Mouse (Mus musculus) G1E (cell line): ENCODE measurements around the gene Slc16a8. TPM values are rescaled to one million over a fixed set of nuclear protein-coding genes. Genes with fewer than 3 reads are reported as not detected.

Experiments
- ATAC-seq: 2 replicates; pipeline ENCODE4 v1.8.0; 2016; ENCODE audit warnings: mild to moderate bottlenecking; ENCODE audit not compliant: insufficient number of reproducible peaks, poor library complexity, low FRiP score, severe bottlenecking; ENCODE audit errors: extremely low read depth
- DNase-seq: peaks from one replicate; pipeline ENCODE4 v3.0.0; 2012; ENCODE audit warnings: low spot score
- H3K27me3 ChIP-seq: 2 replicates; pipeline ENCODE4 v1.6.1; 2012; ENCODE audit warnings: mild to moderate bottlenecking, low read length, inconsistent platforms; ENCODE audit not compliant: insufficient read depth
- H3K36me3 ChIP-seq: replicated peaks from 2 replicates; pipeline ENCODE3; 2012; ENCODE audit warnings: mild to moderate bottlenecking, inconsistent platforms
- H3K4me1 ChIP-seq: 2 replicates; pipeline ENCODE4 v1.6.1; 2012; ENCODE audit warnings: low read depth, low read length, inconsistent platforms, mixed read lengths; ENCODE audit not compliant: insufficient read depth
- H3K4me3 ChIP-seq: 2 replicates; pipeline ENCODE4 v1.5.1; 2012; ENCODE audit warnings: low read depth, mild to moderate bottlenecking, inconsistent platforms, low read length, moderate library complexity, mixed read lengths
- H3K9me3 ChIP-seq: replicated peaks from 2 replicates; pipeline ENCODE4 v1.6.1; 2012; ENCODE audit warnings: inconsistent platforms
- CTCF ChIP-seq: IDR thresholded peaks from 2 replicates; pipeline ENCODE4 v1.5.1; 2012; ENCODE audit warnings: low read depth, low read length, inconsistent platforms, mixed read lengths
- GATA1 ChIP-seq: IDR thresholded peaks from 2 replicates; pipeline ENCODE4 v1.6.1; 2012; ENCODE audit warnings: borderline replicate concordance, low read length, inconsistent platforms, mixed read lengths
- GATA2 ChIP-seq: IDR thresholded peaks from 2 replicates; pipeline ENCODE4 v1.6.1; 2012; ENCODE audit warnings: low read depth, low read length, inconsistent platforms, borderline replicate concordance
- POLR2AphosphoS5 ChIP-seq: IDR thresholded peaks from 2 replicates; pipeline ENCODE4 v1.6.1; 2012; ENCODE audit warnings: low read depth, low read length, inconsistent platforms; ENCODE audit not compliant: insufficient replicate concordance
- TAL1 ChIP-seq: conservative IDR thresholded peaks from 2 replicates; pipeline ENCODE4 v1.6.1; 2012; ENCODE audit warnings: low read depth, low read length, inconsistent platforms, mixed read lengths
- polyA plus RNA-seq: library from polyadenylated mRNA; stranded (reverse); fragments of >175 nt; gene quantifications from 2 replicates; pipeline ENCODE4 v1.2.3, GENCODE M21; 2012
- total RNA-seq, 2 experiments: library from RNA; stranded (forward) in 1 of 2; stranded (reverse) in 1 of 2; fragments of 200-1000 nt in 1 of 2; fragments of >200 nt in 1 of 2; fragmentation: Nextera tagmentation in 1 of 2; gene quantifications; 2 replicates each; pipeline ENCODE4 v1.2.3; 2014 to 2017

The Slc16a8 gene
- total and polyA plus RNA-seq, 3 experiments: not detected

- TF ChIP-seq POLR2AphosphoS5 (no peak), GATA2 (no peak), GATA1 (no peak), CTCF (no peak), TAL1 (no peak)
- ATAC-seq: no peak
- Histone ChIP-seq H3K27me3 (peaks cover 33% of the 10 kb centered on the region), H3K36me3 (no peaks in the 10 kb centered on the region), H3K9me3 (no peaks in the 10 kb centered on the region), H3K4me1 (no peaks in the 10 kb centered on the region), H3K4me3 (no peak overlapping the region)
- no peak for DNase-seq
Measured at GRCm38 (mm10) chr15:79261757-79262156, 7.2 kb upstream of the Slc16a8 start.

- DNase-seq: no peak
- Histone ChIP-seq H3K36me3 (no peaks in the 10 kb centered on the region), H3K9me3 (no peaks in the 10 kb centered on the region), H3K4me3 (no peak overlapping the region), H3K27me3 (peaks cover 29% of the 10 kb centered on the region), H3K4me1 (no peaks in the 10 kb centered on the region)
- no peak for TF ChIP-seq GATA2
- TF ChIP-seq TAL1: no peak
- TF ChIP-seq POLR2AphosphoS5: no peak
- no peak for TF ChIP-seq CTCF
- TF ChIP-seq GATA1: no peak
- no peak for ATAC-seq
Measured at GRCm38 (mm10) chr15:79261095-79261725, 6.6 kb upstream of the Slc16a8 start.

GRCm38 (mm10) chr15:79258521-79258920 lies 4.0 kb upstream of the Slc16a8 start:
- Histone ChIP-seq H3K9me3 (no peaks in the 10 kb centered on the region), H3K27me3 (peaks cover 34% of the 10 kb centered on the region)

GRCm38 (mm10) chr15:79252580-79252979 lies 2.0 kb downstream of the Slc16a8 start:
- Histone ChIP-seq H3K27me3 (peaks cover 8% of the 10 kb centered on the region), H3K9me3 (peaks cover 3% of the 10 kb centered on the region; the same call in 1 of the 2 replicates), H3K36me3 (peaks cover 50% of the 10 kb centered on the region), H3K4me1 (no peaks in the 10 kb centered on the region), H3K4me3 (no peak overlapping the region)
- no peak for ATAC-seq
- DNase-seq: no peak
- TF ChIP-seq POLR2AphosphoS5: no peak
- TF ChIP-seq CTCF: no peak
- no peak for TF ChIP-seq GATA2
- no peak for TF ChIP-seq GATA1

More at GRCm38 (mm10) chr15:79258521-79258920, 4.0 kb upstream of the Slc16a8 start:
- TF ChIP-seq GATA2: no peak
- no peak for TF ChIP-seq GATA1
- Histone ChIP-seq H3K4me3 (no peak overlapping the region), H3K4me1 (no peaks in the 10 kb centered on the region), H3K36me3 (no peaks in the 10 kb centered on the region)
- ATAC-seq: no peak
- no peak for DNase-seq

GRCm38 (mm10) chr15:79251781-79252491 lies 2.6 kb downstream of the Slc16a8 start:
- no peaks in the 10 kb centered on the region for H3K4me1 ChIP-seq
- DNase-seq (no peak), ATAC-seq (no peak)
- H3K27me3 ChIP-seq: peaks cover 8% of the 10 kb centered on the region
- H3K9me3 ChIP-seq: peaks cover 3% of the 10 kb centered on the region; the same call in 1 of the 2 replicates
- H3K4me3 ChIP-seq: no peak overlapping the region
- TF ChIP-seq TAL1 (no peak), CTCF (no peak), GATA1 (no peak), POLR2AphosphoS5 (no peak), GATA2 (no peak)
- peaks cover 56% of the 10 kb centered on the region for H3K36me3 ChIP-seq

- H3K4me3 ChIP-seq: no peak overlapping the region
- no peak for ATAC-seq
- TF ChIP-seq POLR2AphosphoS5: no peak
- TF ChIP-seq GATA2: no peak
- no peak for TF ChIP-seq GATA1
- no peak for TF ChIP-seq CTCF
- TF ChIP-seq TAL1: no peak
- H3K9me3 ChIP-seq: peaks cover 3% of the 10 kb centered on the region; the same call in 1 of the 2 replicates
- H3K36me3 ChIP-seq: peaks cover 63% of the 10 kb centered on the region
- no peak for DNase-seq
- no peaks in the 10 kb centered on the region for H3K4me1 ChIP-seq
- H3K27me3 ChIP-seq: peaks cover 8% of the 10 kb centered on the region
Measured at GRCm38 (mm10) chr15:79251168-79251567, 3.4 kb downstream of the Slc16a8 start.
